Mouse (Mus musculus) ES-Bruce4 (cell line): ENCODE data around the gene Mfsd11. TPM values are rescaled to one million over a fixed set of nuclear protein-coding genes. Genes with fewer than 3 reads are reported as not detected.
A peak's percentile ranks its signal among the peaks of the same experiment; 100 is the strongest.

Source experiments
- H3K27ac ChIP-seq: 2 replicates; pipeline ENCODE4 v1.5.1; 2012; ENCODE audit warnings: low read length, inconsistent platforms; ENCODE audit not compliant: insufficient read depth
- H3K27me3 ChIP-seq: 2 replicates; pipeline ENCODE4 v1.6.1; 2012; ENCODE audit warnings: mild to moderate bottlenecking, low read length, inconsistent platforms; ENCODE audit not compliant: control insufficient read depth, poor library complexity, insufficient read depth, severe bottlenecking
- H3K36me3 ChIP-seq: 2 replicates; pipeline ENCODE4 v1.6.1; 2012; ENCODE audit warnings: inconsistent platforms, mild to moderate bottlenecking, low read length, moderate library complexity; ENCODE audit not compliant: control insufficient read depth, poor library complexity, insufficient read depth, severe bottlenecking
- H3K4me1 ChIP-seq: one replicate; pipeline ENCODE4 v1.8.1; 2011; ENCODE audit warnings: low read length; ENCODE audit not compliant: control insufficient read depth, insufficient read depth
- H3K4me3 ChIP-seq: 2 replicates; pipeline ENCODE4 v1.5.1; 2011; ENCODE audit warnings: low read depth, mild to moderate bottlenecking, low read length
- H3K9ac ChIP-seq: 2 replicates; pipeline ENCODE4 v1.6.1; 2012; ENCODE audit warnings: low read depth, mild to moderate bottlenecking, inconsistent platforms; ENCODE audit not compliant: poor library complexity, severe bottlenecking
- H3K9me3 ChIP-seq: replicated peaks from 2 replicates; pipeline ENCODE4 v1.6.1; 2012; ENCODE audit warnings: mild to moderate bottlenecking, low read length, inconsistent platforms; ENCODE audit not compliant: control insufficient read depth, poor library complexity, insufficient read depth, severe bottlenecking
- CTCF ChIP-seq: IDR thresholded peaks from one replicate; pipeline ENCODE4 v1.8.1; 2011; ENCODE audit warnings: low read depth, low read length
- EP300 ChIP-seq: IDR thresholded peaks from 2 replicates; pipeline ENCODE4 v1.6.1; 2011; ENCODE audit warnings: low read depth, low read length; ENCODE audit not compliant: insufficient read depth
- POLR2A ChIP-seq: IDR thresholded peaks from one replicate; pipeline ENCODE4 v1.8.1; 2011; ENCODE audit warnings: low read length; ENCODE audit not compliant: insufficient read depth
- polyA plus RNA-seq: library from polyadenylated mRNA; stranded (reverse); fragments of >200 nt; gene quantifications from 2 replicates; pipeline ENCODE4 v1.2.4, GENCODE M21; 2011; ENCODE audit warnings: low read depth; ENCODE audit not compliant: missing spikeins, insufficient read depth, insufficient read length

Gene Mfsd11
- polyA plus RNA-seq, 1 experiment: 15.1 TPM

- no peaks in the 10 kb centered on the region for H3K9me3 ChIP-seq
- H3K4me3 ChIP-seq: no peak overlapping the region
- no peak overlapping the region for H3K27ac ChIP-seq
- no peaks in the 10 kb centered on the region for H3K27me3 ChIP-seq
- H3K9ac ChIP-seq: no peak overlapping the region; the same call in 1 of the 2 replicates
- H3K36me3 ChIP-seq: peaks cover 54% of the 10 kb centered on the region
- no peaks in the 10 kb centered on the region for H3K4me1 ChIP-seq
- no peak for TF ChIP-seq CTCF
- TF ChIP-seq POLR2A: no peak
- no peak for TF ChIP-seq EP300
These were observed 2.7 kb upstream of the Mfsd11 start for GRCm38 (mm10) chr11:116849587-116849986.

- Histone ChIP-seq H3K9me3 (no peaks in the 10 kb centered on the region), H3K4me1 (no peaks in the 10 kb centered on the region), H3K9ac (peak overlapping the region; percentile 88; the same call in 1 of the 2 replicates)
These were observed 2.2 kb upstream of the Mfsd11 start for GRCm38 (mm10) chr11:116850085-116850484.

GRCm38 (mm10) chr11:116850833-116851477 is 1.3 kb upstream of the Mfsd11 start:
- TF ChIP-seq POLR2A: no peak
- no peak for TF ChIP-seq EP300
- TF ChIP-seq CTCF: no peak
- Histone ChIP-seq H3K4me3 (peak overlapping the region; percentile 93), H3K4me1 (no peaks in the 10 kb centered on the region), H3K27me3 (no peaks in the 10 kb centered on the region), H3K9ac (peak overlapping the region; percentile 88), H3K27ac (peak overlapping the region; percentile 54; the same call in 1 of the 2 replicates), H3K9me3 (no peaks in the 10 kb centered on the region), H3K36me3 (peaks cover 53% of the 10 kb centered on the region)

More at GRCm38 (mm10) chr11:116850085-116850484, 2.2 kb upstream of the Mfsd11 start:
- H3K36me3 ChIP-seq: peaks cover 54% of the 10 kb centered on the region
- no peak overlapping the region for H3K27ac ChIP-seq
- H3K27me3 ChIP-seq: no peaks in the 10 kb centered on the region
- peak overlapping the region; percentile 68 for H3K4me3 ChIP-seq
- TF ChIP-seq POLR2A (no peak), EP300 (no peak), CTCF (no peak)

GRCm38 (mm10) chr11:116851576-116852290 is 507 bp upstream of the Mfsd11 start:
- Histone ChIP-seq H3K4me1 (no peaks in the 10 kb centered on the region), H3K9me3 (no peaks in the 10 kb centered on the region), H3K36me3 (peaks cover 48% of the 10 kb centered on the region), H3K4me3 (peak overlapping the region; percentile 93), H3K27ac (peak overlapping the region; percentile 37), H3K9ac (peak overlapping the region; percentile 88), H3K27me3 (no peaks in the 10 kb centered on the region)
- TF ChIP-seq CTCF: no peak
- TF ChIP-seq EP300: no peak
- TF ChIP-seq POLR2A: no peak

- TF ChIP-seq EP300 (0 out of 2 replicates have a peak, but pooled peaks have one; percentile 41), CTCF (no peak), POLR2A (peak; percentile 99)
- H3K4me1 ChIP-seq: no peaks in the 10 kb centered on the region
- H3K27me3 ChIP-seq: no peaks in the 10 kb centered on the region
- H3K36me3 ChIP-seq: peaks cover 40% of the 10 kb centered on the region
- H3K9me3 ChIP-seq: no peaks in the 10 kb centered on the region
- peak within 1 kb of the TSS; percentile 82 for H3K27ac ChIP-seq
- peak within 1 kb of the TSS; percentile 88 for H3K9ac ChIP-seq
- peak within 1 kb of the TSS; percentile 93 for H3K4me3 ChIP-seq
These were observed 761 bp downstream of the Mfsd11 start, which contains the start of gene Srsf2 for GRCm38 (mm10) chr11:116852891-116853511. TSS of gene Srsf2 (minus strand) at chr11:116853094.
